ENCODE assay signal across 9 mouse cellular contexts in genomic region chr1:58614424-58614823, GRCm38 (mm10). TPM values are rescaled to one million over a fixed set of nuclear protein-coding genes. Genes with fewer than 3 reads are reported as not detected.
A peak's percentile ranks its signal among the peaks of the same experiment; 100 is the strongest.
DNase-seq lines count a peak whose midpoint lies in the region; TF ChIP-seq lines count a peak whose summit lies in the region.
"Had no signal": no experiment of that assay in that cellular context is flagged by ENCODE, and none has a peak within 500 bp of the region (broad histone marks: within the 10 kb centered on the region; RNA-seq: fewer than 3 reads in every experiment).

No protein-coding gene starts in this region.

- no peak overlapping the region for H3K4me3 ChIP-seq in left cerebral cortex, adult 2 months
- H3K4me3 ChIP-seq: midbrain, embryonic 15.5 days had no signal

- peak; percentile 34 to 52 for DNase-seq in adrenal gland, adult (ENCODE audit: inconsistent age in 2 of 2, low spot score in 1 of 2)
- DNase-seq in adrenal gland, adult 18-20 months (ENCODE audit: low spot score in 2 of 2), result no peak
- peak; percentile 32 for DNase-seq in ovary, adult 18-20 months (ENCODE audit: low spot score)
- no peak for DNase-seq in ovary, postnatal 14 days (ENCODE audit: low spot score)
- DNase-seq in left cerebral cortex, adult 2 months (ENCODE audit: extremely low spot score in 1 of 2, low spot score in 2 of 2), result peak; percentile 30 to 33
- peak; percentile 81 for DNase-seq in telencephalon, adult 2 months (ENCODE audit: low read depth, low spot score)
- DNase-seq in thymus, postnatal 4 days, result no peak
- DNase-seq in retina, postnatal 1 day, result no peak

- TF ChIP-seq CTCF in left cerebral cortex, adult 2 months (IDR thresholded peaks at IDR 0.05), result no peak

- H3K27ac ChIP-seq in left cerebral cortex, adult 2 months, result peak overlapping the region; percentile 44
- H3K27ac ChIP-seq: midbrain, embryonic 15.5 days had no signal

- intact Hi-C loops in left cerebral cortex, adult 2 months (cut with DNase I), result no loop called here

RNA-seq across cellular contexts. Expression of gene Ndufb3, which starts 28.2 kb away (rescaled TPM):
- total RNA-seq in adrenal gland, adult 18-20 months (2021), result 100 to 1,000 TPM; 138 to 195 TPM
- total RNA-seq in left cerebral cortex, adult 2 months (2021), result 100 to 1,000 TPM; 109 to 114 TPM

RNA-seq across cellular contexts. Expression of gene Fam126b, which starts 28.3 kb away (rescaled TPM):
- total RNA-seq in adrenal gland, adult 18-20 months (2021), result 10 to 100 TPM; 28.9 to 46.1 TPM
- 100 to 1,000 TPM; 133 to 146 TPM for total RNA-seq in left cerebral cortex, adult 2 months (2021)

Comparison
In these comparisons a context has a peak if more than half of its experiments do, and no peak if none do; other contexts are left out.
1. DNase-seq: peak in adrenal gland, adult (2 of 2), ovary, adult 18-20 months (single experiment), left cerebral cortex, adult 2 months (2 of 2) and telencephalon, adult 2 months (single experiment); none in adrenal gland, adult 18-20 months (0 of 2), ovary, postnatal 14 days (single experiment), thymus, postnatal 4 days (single experiment) and retina, postnatal 1 day (single experiment).